Mouse (Mus musculus) adrenal gland, postnatal 10 days (tissue): ENCODE results near the gene Akap2. TPM values are rescaled to one million over a fixed set of nuclear protein-coding genes. Genes with fewer than 3 reads are reported as not detected.
"Not testable (repeated sequence)": the region's sequence is repeated elsewhere in the genome, so short reads cannot be mapped to it uniquely, and the experiment has no call there.

Experiments
- DNase-seq: peaks from one replicate; pipeline ENCODE4 v3.0.0; 2021; ENCODE audit warnings: mixed read lengths
- total RNA-seq, 2 experiments: library from RNA; stranded (reverse); gene quantifications; 2 replicates each; pipeline ENCODE4 v1.2.3; 2021

Akap2 gene
- total RNA-seq, 2 experiments from 2014 or later: 87.7 to 92.0 TPM

DNA sequence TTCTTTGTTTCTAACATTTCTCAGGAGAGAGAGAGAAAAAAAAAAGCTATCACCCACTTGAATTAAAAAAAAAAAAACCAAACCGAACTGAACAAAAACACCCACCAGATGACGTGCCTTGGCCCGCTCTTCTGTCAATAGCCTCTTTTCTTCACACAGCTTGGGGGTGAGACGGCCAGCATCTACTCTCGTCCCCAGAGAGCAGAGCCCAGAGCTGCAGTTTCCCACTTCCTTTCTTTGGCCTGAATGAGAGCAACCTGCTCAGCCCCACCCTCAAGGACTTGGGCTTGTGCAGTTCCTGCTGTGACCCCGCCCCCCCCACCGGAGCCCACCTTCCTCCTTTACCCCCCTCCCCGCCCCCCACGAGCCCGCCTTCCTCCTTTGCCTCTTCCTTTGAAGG is 150.0 kb downstream of the Akap2 start:
- no peak for DNase-seq

DNA sequence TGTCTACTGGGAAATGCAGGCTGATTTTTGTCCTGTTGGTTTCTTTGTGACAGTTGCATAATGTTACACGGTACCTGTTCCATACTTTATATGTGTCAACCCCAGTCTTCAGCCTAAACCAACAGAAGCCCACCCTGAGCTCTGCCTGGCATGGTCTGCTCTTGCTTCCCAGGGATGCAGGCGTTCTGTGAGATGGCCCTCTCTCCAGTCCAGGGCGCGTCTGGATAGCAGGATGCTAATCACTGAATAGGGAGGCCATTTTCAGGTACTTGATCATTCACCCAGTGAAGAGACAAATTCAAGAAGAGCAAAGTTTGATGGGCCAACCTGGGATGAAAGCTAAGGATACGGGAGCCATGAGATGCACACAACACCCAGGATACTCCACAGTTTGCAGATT is 161.7 kb downstream of the Akap2 start:
- no peak for DNase-seq

DNA sequence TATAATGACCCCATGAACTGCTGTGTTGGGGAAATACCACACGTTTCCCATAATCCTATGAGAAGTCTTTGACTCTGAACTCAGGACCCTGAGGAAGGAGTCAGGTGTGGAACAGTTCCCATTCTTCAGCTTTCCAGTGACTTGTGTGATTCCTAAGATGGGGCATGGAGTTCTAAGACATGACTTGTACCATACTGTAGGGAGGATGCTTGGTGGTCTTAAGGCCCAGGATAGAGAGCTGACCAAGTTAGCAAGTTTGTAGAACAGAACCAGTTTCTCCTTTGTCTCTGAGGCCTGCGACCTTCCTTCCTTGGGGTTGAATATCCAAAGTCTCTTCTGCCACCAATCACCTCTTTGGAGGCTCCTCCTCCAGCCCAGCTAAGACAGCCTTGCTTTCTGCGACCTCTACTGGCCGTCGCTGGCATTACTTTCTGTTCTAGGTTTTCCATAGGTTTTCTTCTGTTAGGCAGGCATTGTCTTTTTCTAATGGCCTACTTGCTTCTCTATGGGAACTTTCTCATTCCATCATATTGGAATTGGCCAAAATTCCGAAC is 162.4 kb downstream of the Akap2 start:
- DNase-seq: peak; percentile 89

DNA sequence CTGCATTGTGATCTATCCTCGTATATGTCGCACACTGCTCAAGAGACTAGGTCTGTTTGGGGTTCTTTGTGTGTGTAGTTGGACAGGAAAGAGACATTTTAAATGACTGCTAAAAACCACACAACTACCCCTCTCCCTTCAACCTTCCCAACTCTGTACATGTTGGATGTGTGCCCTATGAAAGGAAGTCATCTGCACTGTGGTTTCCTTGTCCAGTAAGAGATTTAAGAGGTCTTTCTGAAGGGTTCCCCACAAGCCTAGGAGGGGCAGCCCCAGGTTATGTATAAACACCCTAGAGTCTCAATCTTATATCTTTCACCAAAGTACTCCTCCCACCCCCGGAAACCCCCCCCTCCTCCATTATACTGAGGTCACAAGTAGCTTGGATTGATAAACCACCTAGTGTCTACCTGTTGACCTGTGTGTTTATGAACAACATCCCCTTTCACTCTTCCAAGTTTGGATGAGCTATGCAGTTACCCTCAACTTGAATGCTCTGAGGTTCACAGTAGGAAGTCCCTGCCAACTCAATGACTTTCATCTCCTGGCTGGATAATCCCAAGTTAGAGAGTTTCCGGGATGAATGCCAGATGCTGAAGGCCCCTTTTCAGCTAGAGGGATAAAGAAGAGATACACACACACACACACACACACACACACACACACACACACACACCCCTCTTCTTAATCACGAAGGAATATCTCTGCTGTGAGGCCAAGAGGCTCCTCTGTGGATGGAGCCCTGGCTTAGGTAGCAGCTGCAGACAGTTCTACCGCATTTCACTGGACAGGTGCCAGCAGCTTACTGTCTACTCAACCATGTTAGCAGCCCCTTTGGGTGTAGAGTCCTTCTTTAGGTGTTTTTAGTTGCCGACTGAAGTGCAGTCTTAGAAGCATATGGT is 166.3 kb downstream of the Akap2 start:
- DNase-seq: peak; percentile 63

DNA sequence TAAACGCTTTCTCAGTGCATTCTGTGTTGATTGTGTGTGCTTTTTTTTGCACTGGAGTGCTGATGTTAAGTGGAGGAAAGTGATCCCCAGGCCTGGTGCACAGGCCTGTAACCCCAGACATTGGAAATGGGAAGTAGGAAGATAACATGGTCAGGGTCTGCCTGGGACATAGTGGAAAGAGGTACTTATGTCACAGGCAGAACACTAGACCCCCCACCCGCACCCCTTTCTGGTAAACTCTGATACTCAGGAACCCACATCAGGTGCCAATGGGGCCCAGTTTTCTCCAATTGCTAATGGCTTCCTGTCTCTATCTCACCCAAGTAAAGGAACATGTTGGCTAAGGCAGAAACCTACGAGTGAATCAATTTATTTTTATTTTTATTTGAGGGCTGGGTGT is 167.1 kb downstream of the Akap2 start:
- DNase-seq: no peak

DNA sequence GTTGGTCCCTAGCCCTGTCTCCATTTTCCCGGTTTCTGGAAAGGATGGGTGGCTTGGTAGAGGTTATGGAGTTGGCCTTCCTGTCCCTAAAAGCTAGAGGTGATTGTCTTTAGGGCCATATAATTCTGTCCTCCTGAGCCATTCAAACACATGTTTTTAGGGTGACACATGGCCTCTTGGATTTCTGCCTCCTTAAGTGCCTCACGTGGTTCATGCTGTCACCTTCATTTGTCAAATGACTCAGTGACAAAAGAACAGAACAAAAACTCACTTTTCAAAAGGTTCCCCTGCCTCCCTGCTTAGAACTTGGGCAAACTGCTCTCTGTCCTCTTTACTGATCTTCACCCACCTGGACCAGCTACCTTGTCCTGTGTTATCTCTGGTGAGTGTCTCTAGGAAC is 167.7 kb downstream of the Akap2 start:
- DNase-seq: peak; percentile 34

DNA sequence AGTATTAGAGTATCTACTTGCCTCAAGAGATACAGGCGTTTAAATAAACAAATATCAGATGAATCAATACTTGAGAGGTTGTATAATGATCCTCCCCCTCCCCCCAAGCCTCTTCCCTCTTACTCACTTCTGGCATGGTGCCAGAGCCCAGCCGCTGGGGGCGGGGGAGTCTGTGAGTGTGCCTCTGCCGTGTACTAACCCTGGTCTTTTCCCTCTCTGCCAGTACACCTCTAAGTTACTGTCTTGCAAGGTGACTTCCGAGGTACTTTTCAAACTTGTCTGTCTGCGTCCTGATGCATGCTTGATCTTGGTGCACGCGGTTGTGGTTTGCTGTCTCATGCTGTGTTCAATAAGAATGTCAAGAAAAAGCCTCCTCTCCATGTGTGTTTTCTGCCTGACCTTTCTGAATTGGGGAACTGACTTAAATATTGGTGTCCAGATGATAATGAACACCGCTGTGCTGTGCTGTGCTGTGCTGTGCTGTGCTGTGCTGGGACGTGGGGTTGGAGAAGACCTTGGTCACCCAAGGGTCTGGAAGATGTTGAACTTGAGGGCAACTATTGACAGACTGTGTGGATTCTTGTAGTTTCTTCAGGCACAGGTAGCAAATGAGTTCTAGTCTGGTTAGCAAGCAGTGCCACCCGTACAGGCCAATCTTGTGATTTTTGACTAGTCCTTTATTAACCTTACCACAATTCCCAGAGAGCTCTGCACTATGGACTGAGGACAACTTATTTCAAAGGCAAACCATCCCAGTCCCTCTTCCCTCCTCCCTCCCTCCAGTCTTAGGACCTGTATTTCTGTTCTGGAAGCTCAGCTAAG is 168.8 kb downstream of the Akap2 start:
- peak; percentile 81 for DNase-seq

DNA sequence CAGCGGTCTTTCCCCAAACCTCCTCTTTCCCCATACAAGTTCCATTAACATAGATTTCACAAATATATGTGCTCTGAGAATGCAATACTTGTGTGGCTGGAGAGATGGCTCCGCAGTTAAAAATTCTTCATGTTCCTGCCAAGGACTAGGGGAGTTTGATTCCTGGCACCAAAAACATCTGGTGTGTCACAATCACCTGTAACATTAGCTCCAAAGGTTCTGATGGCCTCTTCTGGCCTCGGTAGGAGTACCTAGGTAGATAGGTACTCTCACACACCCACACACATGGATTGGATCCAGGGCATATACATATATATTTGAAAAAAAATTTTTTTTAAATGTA is 169.4 kb downstream of the Akap2 start:
- no peak for DNase-seq

DNA sequence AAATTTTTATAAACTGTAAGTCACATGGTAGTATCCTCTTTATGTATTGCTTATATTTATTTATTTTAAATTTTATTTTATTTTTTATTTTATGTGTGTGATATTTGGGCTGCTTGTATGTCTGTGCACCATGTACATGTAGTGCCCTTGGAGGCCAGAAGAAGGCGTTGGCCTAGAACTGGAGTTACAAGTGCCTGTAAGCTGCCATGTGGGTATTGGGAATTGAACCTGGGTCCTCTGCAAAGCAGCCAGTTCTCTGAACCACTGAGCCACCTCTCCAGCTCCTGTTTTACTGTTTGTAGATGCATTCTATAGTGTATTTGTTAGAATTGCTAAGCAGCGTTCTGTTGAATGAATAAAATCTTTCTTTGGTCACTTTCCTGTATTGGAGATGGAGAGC is 170.8 kb downstream of the Akap2 start:
- no peak for DNase-seq

DNA sequence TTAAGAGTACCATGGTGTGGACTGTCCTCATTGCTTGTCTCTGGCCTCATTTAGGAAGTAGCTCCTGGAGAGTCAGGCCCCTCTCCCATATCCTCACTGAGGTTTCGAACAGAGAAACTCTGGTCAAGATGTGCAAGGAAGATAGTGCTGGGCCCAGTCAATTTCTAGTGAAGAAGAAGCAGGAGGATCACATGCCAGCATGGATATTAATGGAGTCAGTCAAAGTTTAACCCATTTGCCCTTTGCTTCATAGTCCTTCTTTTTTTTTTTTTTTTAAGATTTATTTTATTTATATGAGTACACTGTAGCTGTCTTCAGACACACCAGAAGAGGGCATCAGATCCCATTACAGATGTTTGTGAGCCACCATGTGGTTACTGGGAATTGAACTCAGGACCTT is 171.5 kb downstream of the Akap2 start:
- DNase-seq: not testable (repeated sequence)

DNA sequence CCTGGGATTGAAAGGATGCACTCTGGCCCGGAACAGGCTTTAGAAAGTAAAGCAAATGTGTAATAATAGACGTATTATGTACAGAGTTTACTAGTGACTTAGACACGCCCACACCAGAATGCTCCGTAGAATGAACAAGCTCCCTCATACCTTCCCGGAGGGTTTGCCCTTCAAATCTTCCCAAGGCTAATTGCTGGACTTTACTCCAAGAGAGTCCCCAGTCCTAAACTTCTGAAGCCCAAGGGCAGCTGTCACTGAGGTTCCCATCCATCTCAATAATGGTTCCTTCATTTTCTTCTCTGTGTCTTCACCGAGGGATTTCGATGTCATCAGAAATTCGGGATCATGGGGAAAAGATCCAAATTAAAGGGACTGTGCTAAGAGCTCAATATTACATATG is 172.3 kb downstream of the Akap2 start:
- peak; percentile 24 for DNase-seq

DNA sequence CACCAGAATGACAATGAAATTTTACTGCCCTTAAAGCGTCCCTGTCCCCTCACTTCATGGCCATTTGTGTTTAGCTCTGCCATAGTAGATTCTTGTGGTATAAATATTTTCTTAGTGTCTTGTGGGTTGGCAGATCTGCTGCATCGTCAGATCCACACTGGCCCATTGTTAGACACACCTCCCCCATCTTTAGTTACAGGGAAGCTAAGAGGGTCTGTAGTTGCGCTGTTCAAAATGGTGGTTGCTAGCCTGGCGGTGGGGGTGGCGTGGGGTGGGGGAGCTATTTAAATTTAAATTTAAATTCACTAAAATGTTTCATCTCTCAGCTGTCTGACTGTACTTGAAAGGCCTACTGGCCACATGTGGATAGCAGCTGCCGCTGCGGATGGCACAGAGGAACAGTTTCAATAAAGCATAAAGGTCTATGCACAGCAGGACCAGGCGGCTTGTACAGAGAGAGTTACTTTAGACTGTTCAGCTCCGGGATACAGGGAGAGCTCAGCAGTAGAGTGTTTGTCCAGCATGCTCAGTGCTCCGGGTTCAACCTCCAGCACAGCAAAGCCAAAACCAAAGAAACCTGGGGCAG is 174.6 kb downstream of the Akap2 start:
- DNase-seq: no peak

DNA sequence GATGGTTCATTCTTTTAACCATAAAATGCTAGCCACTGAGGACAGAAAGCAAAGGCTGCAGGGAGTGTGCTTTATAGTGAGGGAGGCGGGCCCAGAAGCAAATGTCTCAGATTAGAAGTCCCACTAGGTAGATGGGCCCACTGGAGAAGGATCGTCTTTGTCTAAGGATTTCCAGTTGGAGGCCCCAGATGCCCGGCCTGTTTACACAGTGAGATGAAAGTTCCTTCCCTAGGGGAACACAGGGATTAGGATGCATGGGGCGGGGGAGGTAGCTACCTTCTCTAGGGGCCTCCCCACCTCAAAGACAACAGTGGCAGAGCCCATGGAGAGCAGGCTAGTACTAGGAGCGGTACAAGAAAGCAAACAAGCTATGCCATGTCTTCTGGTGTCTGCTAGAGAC is 177.7 kb downstream of the Akap2 start:
- DNase-seq: no peak

DNA sequence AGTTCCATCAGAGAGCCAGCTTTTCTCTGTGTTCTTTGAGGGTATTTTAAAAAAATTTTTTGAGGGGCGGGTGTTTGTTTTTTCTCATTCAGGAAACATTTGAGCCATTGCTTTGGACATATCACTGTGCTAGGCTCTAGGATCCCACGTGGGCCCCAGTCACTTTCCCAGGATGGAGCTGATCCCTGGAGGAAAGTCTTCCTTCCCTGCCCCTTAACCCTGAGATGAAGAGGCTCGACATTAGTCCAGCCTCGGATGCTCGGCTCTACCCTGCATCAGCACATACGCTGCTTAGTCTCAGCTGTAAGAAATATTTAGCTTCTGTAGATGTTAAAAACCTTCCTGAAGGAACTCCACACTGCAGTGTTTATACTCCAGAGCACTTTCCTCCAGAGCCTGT is 178.4 kb downstream of the Akap2 start:
- DNase-seq: no peak

DNA sequence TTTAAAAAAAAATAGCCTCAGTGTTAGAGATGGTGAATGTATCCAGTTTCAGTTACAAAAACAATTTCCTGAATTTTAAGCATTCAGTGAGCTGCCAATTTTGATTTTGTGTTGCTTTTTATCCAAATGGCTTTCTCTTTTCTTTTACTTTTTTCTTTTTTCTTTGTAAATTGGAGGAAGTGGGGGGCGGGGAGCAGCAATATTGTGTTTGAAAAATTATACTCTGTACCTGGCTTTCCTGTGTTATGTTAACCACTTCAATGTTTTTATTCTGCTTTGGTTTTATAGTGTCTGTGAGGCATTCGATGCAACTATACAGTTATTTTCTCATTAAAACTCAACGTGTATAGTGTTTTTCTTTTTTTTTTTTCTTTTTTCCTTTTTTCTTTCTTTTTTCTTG is 179.2 kb downstream of the Akap2 start:
- DNase-seq: no peak

DNA sequence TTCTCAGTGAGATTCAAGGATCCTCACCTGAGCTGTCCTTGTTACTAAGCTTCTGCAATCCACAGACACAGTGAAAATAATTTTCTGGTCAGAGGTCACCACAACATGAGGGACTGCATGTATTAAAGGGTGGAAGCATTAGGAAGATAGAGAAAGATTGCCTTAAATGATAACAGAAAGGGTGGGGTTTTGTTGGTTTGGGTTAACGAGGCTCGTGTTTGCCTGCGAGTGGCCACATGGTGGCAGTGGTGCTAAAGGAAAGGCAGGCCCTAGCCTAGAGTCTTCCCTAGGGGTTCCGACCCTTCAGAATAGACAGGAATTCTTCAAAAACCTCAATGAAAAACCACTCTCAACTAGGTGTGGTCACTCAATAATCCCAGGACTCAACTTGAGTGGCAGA is 183.8 kb downstream of the Akap2 start:
- DNase-seq: peak; percentile 69

DNA sequence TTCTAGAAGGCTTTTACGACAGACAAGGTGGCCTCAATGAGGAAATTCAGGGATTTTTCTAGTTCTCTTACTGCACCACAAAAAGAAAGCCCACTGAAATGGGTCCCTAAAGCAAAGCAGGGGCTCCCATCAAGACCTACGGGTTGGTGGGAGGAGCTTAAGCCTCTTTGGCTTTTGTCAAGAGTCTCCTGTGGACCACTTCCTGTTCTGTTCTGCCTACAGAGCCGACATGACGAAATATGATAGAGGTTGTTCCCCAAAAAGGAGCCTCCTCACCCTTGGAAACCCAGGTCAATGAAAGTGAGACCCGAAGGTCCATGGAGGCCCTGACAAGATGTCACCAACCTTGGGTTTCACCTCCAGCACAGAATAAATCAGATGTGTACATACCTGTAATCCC is 185.2 kb downstream of the Akap2 start:
- no peak for DNase-seq

DNA sequence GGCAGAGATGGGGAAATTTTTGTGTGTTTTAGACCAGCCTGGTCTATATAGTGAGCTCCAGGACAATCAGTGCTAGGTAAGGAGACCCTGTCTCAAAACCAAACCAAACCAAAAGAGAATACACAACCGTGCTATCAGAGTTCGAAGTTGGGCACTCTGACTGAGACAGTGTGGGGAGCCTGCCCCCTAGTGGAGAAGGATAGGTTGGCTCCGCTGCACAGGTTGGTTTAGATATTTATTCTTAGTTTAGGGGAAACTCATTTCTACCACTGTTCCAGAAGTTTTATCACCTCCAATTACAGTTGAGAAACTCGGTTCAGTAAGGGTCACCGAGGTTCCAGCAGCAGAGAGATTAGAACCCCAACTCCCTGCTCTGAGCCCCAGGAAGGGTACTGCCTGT is 186.8 kb downstream of the Akap2 start:
- DNase-seq: peak; percentile 83

DNA sequence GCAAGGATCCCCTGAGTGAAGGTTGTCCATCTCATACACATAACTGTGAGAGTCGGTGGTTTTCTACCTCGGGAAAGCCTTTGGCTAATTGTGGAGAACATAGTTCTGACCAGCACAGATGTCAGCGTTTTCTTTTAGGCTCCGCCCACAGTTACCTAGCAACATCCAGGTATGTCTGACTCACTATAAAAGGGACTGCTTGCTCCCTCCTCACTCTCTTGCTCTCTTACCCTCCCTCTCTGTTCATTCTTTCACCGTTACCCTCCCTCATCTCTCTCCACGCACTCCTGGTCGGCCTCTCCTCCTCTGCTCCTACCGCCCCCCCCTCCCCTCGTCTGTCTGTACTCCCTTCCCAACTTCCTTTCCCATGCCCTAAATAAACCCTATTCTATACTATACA is 187.2 kb downstream of the Akap2 start:
- no peak for DNase-seq

DNA sequence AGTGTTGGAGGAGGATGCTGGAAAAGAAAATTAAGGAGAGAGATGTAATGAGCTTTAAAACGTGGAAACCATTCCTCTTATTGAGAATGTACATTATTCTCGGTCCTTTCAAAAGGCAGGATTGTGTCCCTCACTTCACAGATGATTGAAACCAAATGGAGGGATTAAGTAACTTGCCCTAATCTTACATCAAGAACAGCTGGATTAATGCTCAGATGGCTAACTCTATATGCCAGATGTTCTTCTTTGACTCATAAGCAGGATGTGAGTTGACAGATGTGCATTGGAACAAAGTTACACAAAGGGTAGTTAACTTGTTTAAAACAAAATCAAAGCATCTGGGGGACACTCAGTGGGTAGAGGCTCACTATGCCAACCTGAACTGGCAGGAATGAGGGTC is 189.3 kb downstream of the Akap2 start:
- DNase-seq: no peak

DNA sequence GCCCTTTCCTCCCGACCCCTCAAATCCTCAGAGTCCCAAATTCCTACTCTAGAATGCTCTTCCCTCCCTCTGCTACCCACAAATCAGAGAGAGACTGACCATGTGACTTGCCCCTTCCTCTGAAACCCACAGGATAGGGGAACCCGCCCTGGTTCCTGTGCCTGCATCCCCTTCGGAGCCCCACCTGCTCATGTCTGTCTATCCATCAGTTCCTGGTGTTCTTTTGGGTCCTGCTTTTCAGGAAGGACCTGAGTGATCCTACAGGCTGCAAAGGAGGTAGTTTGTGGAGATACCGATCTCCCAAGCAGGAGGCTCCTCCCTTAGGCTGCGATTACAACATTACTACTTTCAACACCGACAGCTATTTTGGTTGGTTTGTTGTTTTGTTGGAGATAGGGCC is 191.4 kb downstream of the Akap2 start:
- DNase-seq: no peak

DNA sequence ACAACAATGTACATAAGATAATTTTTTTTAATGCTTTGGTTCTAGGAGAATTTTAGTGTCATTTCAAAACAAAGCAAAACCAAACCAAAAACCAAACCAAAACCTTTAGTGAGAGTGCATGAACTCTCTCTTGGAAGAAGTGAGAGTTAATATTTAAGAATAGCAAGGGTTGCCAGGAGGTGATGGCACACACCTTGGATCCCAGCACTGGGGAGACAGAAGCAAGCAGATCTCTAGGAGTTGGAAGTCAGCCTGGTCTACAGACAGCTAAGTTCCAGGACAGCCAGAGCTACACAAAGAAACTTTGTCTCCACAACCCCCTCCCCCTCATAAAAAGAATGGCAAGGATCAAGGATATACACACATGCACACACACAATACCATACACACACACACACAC is 195.6 kb downstream of the Akap2 start:
- DNase-seq: no peak
